Mouse (Mus musculus) embryonic stem cell, embryonic (primary cell): ENCODE data around the gene Dysf.

Experiments
- CTCF ChIA-PET, 4 experiments: fragments of 300-600 bp in 2 of 4; fragments of 350-600 bp in 2 of 4; sonication (Branson Sonifier 250); formaldehyde crosslinking; loops; one replicate each; lab custom pipeline; 2022; ENCODE audit warnings: inconsistent platforms in 2 of 4; lab: Charles Lee
- POLR2A ChIA-PET, 4 experiments: fragments of 300-600 bp in 2 of 4; fragments of 350-600 bp in 2 of 4; sonication (Branson Sonifier 250); formaldehyde crosslinking; loops; one replicate each; lab custom pipeline; 2022; ENCODE audit warnings: antibody characterized with exemption in 4 of 4, inconsistent platforms in 1 of 4; lab: Charles Lee

The Dysf gene

GRCm38 (mm10) chr6:84159046-84159445, 150.7 kb downstream of the Dysf start:
- CTCF ChIA-PET: no interaction called here
- POLR2A ChIA-PET: no interaction called here

GRCm38 (mm10) chr6:84167612-84168011, 159.2 kb downstream of the Dysf start:
- POLR2A ChIA-PET: no interaction called here
- CTCF ChIA-PET: no interaction called here

- ChIA-PET CTCF (no interaction called here), POLR2A (interaction anchor here in 1 of 4 experiments (0.5 kb wide), 1 partner anchor 123 kb away, joined by 4 read pairs; no protein-coding TSS in a partner anchor)
Measured at GRCm38 (mm10) chr6:84168571-84168970, 160.2 kb downstream of the Dysf start.

- POLR2A ChIA-PET: no interaction called here
- CTCF ChIA-PET: interaction anchor here in 2 of 4 experiments (0.9 to 1.3 kb wide), 2 partner anchors 79 kb away, joined by 3 read pairs; no protein-coding TSS in a partner anchor
Measured at GRCm38 (mm10) chr6:84173626-84174025, 165.2 kb downstream of the Dysf start.

GRCm38 (mm10) chr6:84178776-84179405, 170.5 kb downstream of the Dysf start:
- ChIA-PET POLR2A (no interaction called here), CTCF (no interaction called here)

DNA sequence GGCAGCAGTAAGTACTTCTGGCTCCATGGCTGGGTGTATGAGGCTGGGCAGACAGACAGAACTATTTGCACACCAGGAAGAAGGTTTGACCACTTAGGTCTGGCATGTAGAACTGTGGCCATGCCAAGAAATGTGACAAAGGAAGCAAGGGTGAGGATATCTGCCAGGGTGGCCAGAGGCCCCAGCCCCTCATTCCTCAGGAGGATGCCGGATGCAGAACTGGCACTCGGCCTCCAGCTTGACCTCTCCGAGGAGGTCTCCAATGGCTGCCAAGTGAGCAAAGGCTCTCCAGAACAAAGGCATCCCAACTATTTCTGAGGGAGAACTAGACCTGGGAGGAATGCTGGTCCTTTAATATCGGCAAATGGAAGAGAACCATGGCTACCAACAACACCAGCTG, 173.1 kb downstream of the Dysf start:
- ChIA-PET POLR2A (no interaction called here), CTCF (no interaction called here)

GRCm38 (mm10) chr6:84191656-84192250, 183.4 kb downstream of the Dysf start:
- CTCF ChIA-PET: interaction anchor here in 1 of 4 experiments (0.6 kb wide), 1 partner anchor 184 kb away, joined by 3 read pairs; no protein-coding TSS in a partner anchor
- POLR2A ChIA-PET: interaction anchor here in 3 of 4 experiments (0.6 kb wide), 3 partner anchors 28 to 336 kb away, joined by 3 to 5 read pairs (median 3); no protein-coding TSS in a partner anchor

DNA sequence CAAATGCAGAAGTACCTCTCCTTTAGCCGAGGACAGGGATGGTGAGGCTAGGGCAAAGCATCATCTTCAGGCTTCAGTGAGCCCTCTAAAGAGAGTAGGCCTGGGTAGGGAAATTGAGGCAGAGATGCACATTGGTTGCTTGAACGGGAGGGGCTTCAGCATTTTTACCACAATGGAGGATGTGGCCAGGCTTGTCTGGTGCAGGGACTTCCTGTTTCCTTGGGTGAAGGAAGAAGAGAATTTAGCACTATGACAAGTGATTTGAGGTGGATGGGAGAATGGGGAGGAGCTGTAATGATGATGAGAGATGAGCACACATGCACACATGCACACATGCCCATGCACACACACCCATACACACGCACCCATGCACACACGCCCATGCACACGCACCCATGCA, 188.1 kb downstream of the Dysf start:
- CTCF ChIA-PET: interaction anchor here in 2 of 4 experiments (0.6 to 0.8 kb wide), 2 partner anchors 11 to 20 kb away, joined by 3 read pairs; no protein-coding TSS in a partner anchor

GRCm38 (mm10) chr6:84197811-84198213, 189.4 kb downstream of the Dysf start:
- ChIA-PET POLR2A (interaction anchor here in 1 of 4 experiments (0.6 kb wide), 1 partner anchor 16 kb away, joined by 3 read pairs; no protein-coding TSS in a partner anchor), CTCF (no interaction called here)

More for the DNA sequence above, 188.1 kb downstream of the Dysf start:
- POLR2A ChIA-PET: no interaction called here

- POLR2A ChIA-PET: no interaction called here
Measured at GRCm38 (mm10) chr6:84201721-84202490, 193.5 kb downstream of the Dysf start.

GRCm38 (mm10) chr6:84205611-84206010, 197.2 kb downstream of the Dysf start:
- CTCF ChIA-PET: interaction anchor here in 1 of 4 experiments (0.5 to 0.7 kb wide), 2 partner anchors 191 to 1988 kb away, joined by 3 to 18 read pairs; no protein-coding TSS in a partner anchor
- POLR2A ChIA-PET: no interaction called here

More at GRCm38 (mm10) chr6:84201721-84202490, 193.5 kb downstream of the Dysf start:
- CTCF ChIA-PET: no interaction called here

DNA sequence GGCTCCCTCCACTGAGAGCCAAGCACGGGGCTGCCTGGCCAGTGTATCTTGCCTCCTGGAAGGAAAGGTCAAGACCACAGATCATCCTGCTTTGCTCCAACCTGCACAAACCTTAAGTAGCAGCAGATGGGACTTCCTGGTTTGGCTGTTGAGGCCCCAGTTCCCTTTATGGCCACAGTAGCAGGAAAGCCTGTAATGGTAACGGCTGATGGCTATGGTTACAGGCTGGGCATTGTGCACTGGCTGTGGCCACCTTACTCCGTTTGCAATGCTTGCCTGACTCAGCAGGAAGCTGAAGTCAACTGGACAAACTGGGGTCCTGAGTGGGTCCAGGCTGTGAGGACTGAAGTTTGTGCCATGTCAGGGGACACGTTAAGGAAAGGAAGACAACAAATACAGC, 200.2 kb downstream of the Dysf start:
- ChIA-PET CTCF (interaction anchor here in 1 of 4 experiments (1.3 kb wide), 1 partner anchor 382 kb away, joined by 3 read pairs; no protein-coding TSS in a partner anchor), POLR2A (interaction anchor here in 1 of 4 experiments (1.0 kb wide), 1 partner anchor 17 kb away, joined by 3 read pairs; no protein-coding TSS in a partner anchor)

GRCm38 (mm10) chr6:84209736-84210434, 201.5 kb downstream of the Dysf start:
- POLR2A ChIA-PET: interaction anchor here in 1 of 4 experiments (0.6 to 1.0 kb wide), 2 partner anchors 16 to 165 kb away, joined by 3 read pairs; no protein-coding TSS in a partner anchor

DNA sequence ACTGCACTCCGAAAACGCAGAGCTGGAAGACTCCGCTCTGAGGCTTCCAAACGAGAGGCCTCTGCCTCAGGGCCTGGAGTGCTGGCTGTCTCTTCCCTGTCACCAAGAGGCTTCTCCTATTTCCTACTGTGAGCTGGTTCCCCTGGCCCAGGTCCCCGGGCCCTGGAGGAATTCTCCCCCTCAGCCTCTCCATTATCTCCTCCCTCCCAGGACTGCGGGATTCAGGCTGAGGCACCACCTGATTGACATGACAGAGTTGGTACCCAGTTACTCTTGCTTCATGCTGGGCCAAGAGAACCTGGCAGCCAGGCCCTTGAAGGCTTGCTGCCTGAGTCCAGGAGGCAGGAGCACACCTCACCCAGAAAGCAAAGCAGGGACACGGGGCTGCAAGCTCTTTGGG, 203.1 kb downstream of the Dysf start:
- CTCF ChIA-PET: no interaction called here

More at GRCm38 (mm10) chr6:84209736-84210434, 201.5 kb downstream of the Dysf start:
- CTCF ChIA-PET: no interaction called here

GRCm38 (mm10) chr6:84213101-84213500, 204.7 kb downstream of the Dysf start:
- ChIA-PET CTCF (no interaction called here), POLR2A (interaction anchor here in 1 of 4 experiments (0.7 kb wide), 1 partner anchor 15 kb away, joined by 3 read pairs; no protein-coding TSS in a partner anchor)

More for the DNA sequence above, 203.1 kb downstream of the Dysf start:
- POLR2A ChIA-PET: interaction anchor here in 2 of 4 experiments (0.6 kb wide), 3 partner anchors 13 to 129 kb away, joined by 3 to 4 read pairs (median 3); no protein-coding TSS in a partner anchor

DNA sequence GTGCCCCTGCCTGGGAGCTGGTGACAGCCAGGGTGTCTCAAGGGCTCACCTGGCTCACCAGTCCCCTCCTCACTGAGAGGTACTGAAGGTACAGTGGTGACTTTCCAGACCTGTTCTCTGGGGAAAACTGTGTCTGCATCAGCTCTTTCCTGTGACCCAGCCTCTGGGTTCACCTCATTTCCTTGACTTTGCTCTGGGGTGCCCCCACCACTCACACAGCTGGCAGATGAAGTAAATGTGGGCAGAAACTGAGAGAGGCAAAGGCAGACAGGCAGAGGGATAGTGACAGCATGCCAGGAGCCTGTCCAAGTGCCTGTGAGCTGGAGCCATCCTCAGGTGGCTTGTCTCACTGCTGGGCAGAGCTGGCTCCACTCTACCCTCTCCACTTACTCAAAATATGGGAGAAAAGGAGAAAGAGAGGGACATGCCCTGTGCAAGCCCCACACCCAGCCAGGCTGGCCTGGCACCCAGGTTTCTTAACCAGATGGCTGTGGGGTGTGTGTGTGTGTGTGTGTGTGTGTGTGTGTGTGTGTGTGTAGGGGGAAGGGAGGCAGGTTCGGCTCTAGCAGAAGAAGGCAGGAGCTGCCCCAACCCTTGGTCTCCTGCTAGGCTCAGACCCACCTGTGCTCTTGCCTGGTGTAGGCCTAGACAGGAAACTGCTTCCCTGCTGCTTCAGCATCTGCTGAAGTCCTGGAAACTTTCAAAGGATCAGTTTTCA, 209.0 kb downstream of the Dysf start:
- ChIA-PET CTCF (interaction anchor here in 2 of 4 experiments (0.6 kb wide), 3 partner anchors 12 to 138 kb away, joined by 3 to 4 read pairs (median 3); no protein-coding TSS in a partner anchor), POLR2A (no interaction called here)

GRCm38 (mm10) chr6:84219119-84219518, 210.7 kb downstream of the Dysf start:
- CTCF ChIA-PET: interaction anchor here in 1 of 4 experiments (0.5 kb wide), 1 partner anchor 546 kb away, joined by 3 read pairs; no protein-coding TSS in a partner anchor
- POLR2A ChIA-PET: interaction anchor here in 1 of 4 experiments (1.0 kb wide), 1 partner anchor 9 kb away, joined by 3 read pairs; no protein-coding TSS in a partner anchor
